Mouse (Mus musculus): ENCODE results near the gene Fam24a.

Fam24a gene

DNA sequence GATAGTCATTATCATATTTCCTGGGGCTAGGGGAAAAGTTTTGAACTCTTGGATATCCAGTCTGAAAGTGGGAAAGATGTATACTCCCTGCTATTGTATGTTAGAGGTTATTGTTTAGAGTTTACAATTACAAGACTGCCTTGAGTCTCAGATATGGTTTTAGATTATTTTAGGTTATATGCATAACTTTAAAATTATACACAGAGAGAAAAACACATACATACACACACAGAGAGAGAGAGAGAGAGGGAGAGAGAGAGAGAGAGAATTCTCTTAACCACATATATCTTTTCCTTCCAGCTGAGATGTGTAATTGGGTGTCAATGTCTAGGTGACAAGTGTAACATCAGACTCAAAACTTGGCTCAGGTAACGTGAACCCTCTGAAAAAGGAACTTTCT lies at the start of gene Fam24a:
Fam24a (plus strand) TSS at position 301 of the 400 bp plus-strand sequence.
- no peak for DNase-seq (ENCODE audit: low spot score)

DNA sequence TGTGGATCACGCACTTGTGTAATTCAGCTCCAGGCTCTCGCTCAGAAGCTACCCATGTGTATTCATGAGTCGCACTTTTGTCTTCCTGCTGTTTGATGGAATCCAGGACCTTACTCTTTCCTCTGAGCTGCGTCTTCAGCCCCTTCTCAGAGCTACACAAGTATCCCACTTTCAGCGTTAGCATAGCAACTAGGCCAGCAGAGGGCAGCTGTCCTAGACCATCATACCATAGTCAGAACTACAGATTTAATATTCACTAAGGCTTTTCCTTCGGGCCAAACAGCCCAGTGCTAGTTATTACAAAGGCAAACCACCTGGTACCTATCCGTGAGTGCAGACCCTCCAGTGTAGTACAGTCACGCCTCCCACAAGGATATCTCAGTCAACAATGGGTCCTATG lies 36.5 kb upstream of the Fam24a start:
- DNase-seq (ENCODE audit: low spot score): no peak

DNA sequence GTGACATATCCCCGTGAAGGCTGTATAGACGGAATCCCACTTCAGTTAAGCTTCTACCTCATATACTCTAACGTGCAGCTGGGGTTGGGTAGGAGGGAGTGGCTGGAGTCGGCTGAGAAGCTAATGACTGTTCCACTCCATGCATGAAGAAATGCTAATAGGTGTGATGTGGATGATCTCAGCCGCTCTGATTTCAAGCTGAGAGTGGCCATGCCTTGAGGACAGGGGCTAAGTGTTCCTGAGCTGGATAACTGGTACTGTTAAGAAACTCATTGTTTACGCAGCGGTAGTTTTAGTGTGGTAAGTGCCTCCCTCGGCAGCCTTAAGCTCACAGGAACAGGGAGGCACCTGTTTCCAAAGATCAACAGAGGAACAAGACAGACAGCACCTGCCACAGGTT lies 30.3 kb upstream of the Fam24a start:
- no peak for DNase-seq (ENCODE audit: low spot score)

DNA sequence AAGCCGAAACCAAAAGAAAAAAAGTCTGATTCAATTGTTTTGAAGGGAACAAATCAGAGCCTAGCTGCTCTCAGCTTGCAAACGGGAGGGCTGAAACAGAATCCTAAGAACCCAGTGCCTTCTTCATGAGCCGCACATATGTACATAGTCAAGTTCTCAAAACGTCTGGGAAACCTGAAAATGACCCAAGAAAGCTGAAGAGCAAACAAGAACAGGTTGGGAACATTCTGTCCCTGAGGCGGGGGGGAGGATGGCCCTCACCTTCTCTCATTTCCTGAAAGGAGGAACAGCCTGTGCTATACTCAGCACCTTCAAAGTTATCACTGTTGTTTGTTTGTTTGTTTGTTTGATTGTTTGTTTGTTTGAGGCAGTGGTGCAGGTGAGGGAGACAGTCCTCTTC lies 26.9 kb upstream of the Fam24a start:
- DNase-seq (ENCODE audit: low spot score): no peak

DNA sequence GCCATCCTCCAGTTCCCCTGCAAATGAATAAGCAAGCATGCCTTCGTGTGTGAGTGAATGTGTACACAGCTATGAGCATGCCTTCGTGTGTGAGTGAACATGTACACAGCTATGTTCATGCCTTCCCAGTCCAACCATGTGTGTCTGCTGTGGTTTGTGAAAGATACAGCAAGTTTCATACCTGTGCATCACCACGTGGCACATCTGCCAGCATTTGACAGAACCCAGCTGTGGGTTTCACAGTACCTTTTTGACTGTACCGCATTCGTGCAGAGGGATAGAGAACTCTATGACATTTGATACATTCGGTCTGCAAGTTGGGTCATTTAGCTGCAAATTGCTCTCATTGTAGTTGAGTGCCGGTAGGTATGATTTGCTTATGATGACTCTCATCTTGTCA lies 19.2 kb upstream of the Fam24a start:
- no peak for DNase-seq (ENCODE audit: low spot score)

DNA sequence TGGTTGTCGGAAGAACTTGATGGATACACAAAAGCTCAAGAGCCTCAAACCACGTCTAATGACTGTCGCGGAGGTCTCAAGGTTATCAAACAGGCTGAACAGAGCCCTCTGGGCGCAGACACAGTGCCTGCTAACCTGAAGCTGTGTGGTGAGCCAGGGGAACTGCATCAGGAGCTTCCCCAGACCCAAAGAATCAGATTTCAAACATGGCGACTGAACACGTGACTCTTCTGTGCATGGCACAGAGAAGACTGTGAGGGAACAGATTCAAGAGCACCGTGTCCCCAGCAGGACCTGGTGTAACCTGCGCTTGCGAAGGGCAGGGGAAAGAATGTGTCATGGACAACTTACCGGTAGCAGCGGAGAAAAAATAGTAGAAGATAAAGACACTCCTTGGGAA lies 16.1 kb upstream of the Fam24a start:
- no peak for DNase-seq (ENCODE audit: low spot score)

DNA sequence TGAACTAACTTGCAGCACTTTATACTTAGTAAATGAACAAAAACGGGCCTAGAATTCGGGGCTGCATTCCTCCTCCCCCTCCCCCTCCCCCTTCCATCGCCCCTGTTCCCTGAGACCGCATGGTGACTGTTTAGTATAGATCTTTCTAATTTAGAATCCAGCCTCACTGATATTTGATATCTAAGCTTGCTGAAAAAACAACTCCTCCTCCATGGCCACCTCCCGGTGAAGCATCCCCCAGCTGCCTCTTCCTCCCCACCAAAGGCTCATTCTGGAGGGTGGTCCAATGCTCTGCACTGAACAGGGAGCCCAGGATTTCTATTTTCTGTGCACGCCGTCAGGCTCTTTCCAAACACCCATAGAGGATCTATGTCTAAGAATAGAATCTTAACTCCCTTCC lies 15.3 kb upstream of the Fam24a start:
- no peak for DNase-seq (ENCODE audit: low spot score)

DNA sequence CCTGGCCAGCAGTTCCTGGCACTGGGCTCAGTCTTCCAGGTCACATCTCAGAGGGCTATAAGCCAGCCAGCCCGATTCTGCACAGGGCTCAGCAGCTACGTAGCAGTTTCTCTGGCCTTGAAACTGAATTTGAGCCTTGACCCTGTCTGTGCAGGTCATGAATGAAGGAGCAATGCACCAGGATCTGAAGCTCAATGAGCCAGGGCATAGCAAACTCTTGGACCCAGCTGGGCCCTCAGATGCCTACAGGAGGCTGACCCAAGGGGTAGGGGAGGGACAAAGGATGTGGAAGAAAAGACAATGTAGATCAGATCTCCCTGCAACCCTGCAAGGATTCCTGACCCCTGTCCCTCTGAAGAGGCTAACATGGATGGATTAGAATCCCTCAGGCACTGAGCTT lies 11.5 kb upstream of the Fam24a start, which contains the start of gene Cuzd1:
Cuzd1 (minus strand) TSS at position 101 of the 400 bp plus-strand sequence.
- no peak for DNase-seq (ENCODE audit: low spot score)

DNA sequence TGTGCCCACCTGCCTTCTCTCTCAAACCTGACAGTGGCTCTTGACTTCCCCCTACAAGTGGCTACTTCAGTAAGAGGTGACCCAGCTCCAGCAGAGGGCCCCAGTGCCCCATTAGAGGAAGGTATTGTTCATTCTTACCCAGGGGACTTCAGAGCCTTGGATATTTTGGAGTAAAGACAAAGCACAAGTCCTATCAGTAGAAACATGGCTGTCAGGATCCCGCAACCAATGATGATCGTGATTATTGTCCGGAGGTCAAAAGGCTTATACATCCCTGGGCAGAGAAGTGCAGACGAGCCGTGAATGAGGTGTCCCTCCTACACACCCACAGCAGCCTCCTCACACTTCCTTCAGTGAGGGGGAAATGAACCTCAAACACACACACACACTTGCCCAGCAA lies 6.6 kb upstream of the Fam24a start:
- no peak for DNase-seq (ENCODE audit: low spot score)

DNA sequence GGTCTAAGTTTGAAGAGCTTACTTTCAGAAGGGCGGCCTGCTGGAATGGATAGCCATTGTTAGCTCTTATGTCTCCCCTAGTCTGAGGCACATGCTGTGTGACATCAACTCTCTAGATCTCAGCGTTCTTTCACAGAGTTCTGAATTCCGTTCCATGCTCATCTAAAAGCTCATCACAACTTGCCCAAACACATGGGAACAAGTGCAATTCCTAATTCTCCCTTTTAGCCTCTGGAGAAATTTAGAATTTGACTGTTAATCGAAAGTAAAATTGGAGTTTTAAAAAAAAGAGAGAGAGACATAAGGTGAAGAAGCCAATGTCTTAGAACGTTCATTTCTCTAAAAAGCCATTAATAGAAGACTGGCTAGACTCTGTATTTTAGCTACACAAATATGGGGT lies 4.2 kb upstream of the Fam24a start, which contains the start of gene Fam24b:
Fam24b (minus strand) TSS at position 101 of the 400 bp plus-strand sequence.
- no peak for DNase-seq (ENCODE audit: low spot score)

DNA sequence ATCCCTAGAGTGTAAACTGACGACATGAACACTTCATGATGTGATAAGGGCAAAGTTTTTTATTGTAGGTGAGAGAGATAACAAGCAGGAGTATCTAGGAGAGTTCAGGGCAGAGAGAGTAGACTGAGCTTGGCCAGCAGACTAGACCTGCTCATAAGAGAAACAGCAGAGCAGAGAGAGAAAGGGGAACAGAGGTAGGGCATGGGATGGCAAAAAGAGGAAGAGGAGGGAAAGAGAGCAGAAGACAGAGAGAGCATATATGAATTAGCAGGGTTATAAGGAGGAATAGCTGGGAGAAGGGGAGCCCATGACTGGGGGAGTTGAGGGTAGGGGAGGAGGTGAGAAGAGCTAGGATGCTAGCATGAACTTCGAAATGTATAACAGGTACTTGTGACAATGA lies 2.0 kb upstream of the Fam24a start:
- DNase-seq (ENCODE audit: low spot score): no peak

DNA sequence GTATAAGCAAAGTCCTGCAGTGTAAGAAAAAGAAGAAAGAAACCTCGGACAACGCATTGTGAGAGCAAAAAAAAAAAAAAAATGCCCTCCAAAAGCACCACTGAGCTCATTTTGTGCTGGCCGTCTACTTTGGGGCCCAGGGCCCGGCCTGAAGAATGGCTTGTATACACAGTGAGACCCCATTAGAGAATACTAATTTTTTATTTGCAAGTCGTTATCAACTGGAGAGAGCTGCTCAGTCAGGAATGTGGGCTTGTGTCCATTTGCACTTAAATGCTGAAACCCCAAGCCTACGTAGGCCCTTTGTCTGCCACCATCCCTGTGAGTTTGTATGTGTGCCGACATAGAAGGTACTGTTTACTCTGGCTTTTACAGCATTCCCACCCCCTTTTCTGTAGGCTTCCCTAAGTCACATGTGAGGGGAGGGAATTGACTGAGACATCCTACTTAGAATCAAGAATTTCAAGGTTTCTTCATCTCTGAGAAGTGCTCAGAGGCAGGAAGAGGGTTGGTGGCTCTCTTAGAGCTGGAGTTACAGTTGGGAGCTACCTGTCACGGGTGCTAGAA lies 3.9 kb downstream of the Fam24a start:
- DNase-seq (ENCODE audit: low spot score): no peak

DNA sequence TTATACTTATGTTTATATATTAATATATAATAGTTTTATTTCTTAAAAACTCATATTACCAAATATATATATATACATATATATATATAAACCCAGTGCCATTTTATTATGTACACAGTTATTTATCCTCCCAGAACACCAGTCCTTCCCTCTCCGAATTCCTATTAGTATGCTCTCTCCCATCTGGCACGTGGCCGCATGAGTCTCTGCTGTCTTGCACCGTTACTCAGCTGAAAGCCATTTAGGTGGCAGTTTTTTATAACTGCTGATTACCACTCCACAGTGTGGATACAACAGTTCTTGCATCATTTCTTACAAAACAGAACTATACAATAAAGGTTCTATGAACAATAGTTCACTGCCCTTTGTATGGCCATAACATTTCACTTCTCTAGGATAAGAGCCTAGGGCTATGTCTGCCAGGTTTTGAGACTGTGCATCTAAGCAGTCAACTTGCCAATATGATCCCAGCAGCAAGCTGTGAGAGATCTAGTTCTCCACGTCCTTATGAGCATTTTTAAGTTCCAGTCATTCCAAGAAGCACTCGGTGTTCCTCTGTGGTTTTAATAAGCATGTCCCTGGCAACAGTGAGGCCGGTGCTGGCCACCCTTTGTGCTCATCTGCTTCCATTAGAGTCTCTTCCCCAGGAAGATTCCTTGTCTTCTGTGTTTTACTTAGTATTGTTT lies 12.3 kb downstream of the Fam24a start:
- no peak for DNase-seq (ENCODE audit: low spot score)

DNA sequence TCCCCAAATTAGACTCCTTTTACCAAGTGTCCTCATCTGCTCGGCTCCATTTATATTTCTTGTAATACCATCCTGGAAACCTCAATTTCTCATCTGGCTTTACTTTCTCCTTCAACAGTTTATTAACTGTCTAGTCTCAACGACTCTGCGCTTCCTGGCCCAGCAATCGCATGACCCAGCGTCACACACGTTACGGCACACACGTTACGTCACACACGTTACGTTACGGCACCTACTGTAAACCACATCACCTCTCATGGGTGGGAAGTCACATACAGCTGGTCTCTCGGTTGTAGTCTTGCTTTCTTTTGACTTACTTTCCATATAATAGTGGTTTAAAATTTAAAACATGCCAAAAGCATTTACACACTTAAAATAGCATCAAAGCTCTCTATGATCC lies 22.4 kb downstream of the Fam24a start:
- no peak for DNase-seq (ENCODE audit: low spot score)

DNA sequence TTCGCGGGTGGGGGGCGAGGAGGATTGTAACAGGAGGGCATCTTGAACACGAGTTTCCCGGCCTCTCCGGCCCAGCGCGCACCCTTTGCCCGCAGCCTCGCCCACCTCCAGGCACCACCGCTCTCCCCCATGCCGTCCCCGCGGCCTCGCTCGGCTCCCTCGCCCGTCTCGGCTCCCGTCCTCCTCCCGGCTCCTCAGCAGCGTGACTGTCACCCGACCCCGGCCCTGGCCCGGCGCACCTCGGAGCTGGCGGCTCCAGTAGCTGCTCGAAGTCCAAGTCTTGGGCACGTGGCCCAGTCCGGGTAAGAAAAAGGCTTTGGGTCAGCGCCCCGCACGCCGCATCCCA lies 28.6 kb downstream of the Fam24a start:
- DNase-seq (ENCODE audit: low spot score): no peak

DNA sequence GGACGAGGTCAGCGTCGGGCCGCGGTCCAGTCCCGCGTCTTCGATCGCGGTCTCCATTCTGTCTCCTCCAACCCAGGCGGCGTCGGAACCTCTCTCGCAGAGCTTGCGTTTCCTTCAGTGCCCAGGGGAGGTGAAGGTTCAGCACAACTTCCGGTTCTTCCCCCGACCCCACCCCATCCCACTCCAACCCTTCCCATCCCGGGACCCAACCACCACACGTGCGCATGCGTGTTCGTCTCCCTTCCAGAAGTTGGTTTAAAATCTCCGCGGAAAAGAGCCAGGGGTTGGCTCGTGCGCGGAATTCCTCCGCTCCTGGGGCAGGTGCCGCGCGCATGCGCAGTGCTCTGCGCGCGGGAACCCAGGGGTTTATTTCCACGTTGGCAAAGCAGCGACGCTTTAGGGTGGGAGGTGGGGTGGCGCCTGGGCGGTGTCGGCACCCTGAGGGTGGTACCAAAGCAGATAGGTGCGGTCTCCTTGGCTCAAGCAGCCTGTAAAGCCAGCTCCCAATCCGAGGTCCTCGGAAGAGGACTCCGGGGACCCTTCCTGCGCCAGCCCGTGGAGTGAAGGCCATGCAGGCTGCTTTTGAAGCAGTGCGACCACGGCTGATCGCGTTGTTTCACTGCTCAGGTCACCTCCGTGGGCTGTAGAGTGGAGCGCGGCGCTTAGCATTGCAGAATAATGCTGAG lies 29.1 kb downstream of the Fam24a start, which contains the start of gene 2310057M21Rik:
2310057M21Rik (minus strand) TSS at position 145 of the 686 bp plus-strand sequence.
- peak; percentile 95 for DNase-seq (ENCODE audit: low spot score)

DNA sequence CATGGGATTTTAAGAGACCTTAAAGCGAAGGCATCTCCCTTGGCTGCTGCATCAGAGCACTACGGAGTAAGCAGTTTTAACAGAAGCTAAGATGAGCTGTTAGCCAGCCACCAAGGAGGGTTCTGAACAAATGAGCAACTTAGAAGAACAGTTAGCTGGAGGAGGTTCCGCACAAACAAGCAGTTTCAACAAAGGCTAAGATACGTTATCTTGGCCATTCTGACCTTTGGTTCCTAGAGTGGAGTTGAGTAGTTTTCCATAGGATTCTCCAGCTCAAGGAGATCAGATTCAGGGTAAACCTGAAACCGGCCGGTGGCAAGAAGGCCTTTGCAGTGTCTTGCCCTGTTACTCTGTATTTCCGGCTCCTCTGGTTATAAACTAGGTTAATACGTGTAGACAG lies 30.5 kb downstream of the Fam24a start:
- no peak for DNase-seq (ENCODE audit: low spot score)

DNA sequence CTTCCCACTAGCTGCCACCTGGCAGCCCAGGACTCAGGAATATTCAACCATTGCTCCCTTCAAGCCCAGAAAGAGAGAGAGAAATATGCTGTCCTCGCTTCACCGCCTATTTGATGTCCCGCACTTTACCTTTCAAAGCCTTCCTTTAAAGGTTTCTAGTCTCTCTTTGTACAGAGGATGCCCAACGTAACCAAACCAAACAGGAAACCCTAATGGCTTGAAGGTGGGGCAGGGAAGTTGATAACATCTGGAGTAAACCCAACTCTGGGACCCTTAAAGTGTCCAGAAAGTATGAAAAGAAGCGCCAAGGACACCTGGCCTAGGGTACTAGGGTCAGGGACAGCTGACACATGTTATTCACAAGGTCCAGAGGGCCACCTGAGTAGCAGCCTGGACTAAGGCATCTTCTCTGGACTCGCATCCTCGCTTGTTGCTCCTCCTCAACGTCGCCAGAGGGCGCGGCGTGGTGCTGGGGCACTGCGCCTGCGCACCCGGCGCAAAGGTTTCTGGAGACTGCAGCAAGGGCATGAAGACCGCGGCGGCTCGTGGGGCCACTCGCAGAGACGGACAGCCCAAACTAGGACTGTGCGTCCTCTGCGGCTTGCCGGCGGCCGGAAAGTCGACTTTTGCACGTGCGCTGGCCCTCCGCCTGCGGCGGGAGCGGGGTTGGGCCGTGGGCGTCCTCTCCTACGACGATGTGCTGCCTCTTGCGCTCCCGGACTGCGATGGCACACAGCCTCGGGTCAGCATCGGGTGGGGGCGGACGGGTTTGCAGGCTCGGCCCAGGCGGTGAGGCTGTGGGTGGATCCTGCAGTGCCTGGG lies 37.2 kb downstream of the Fam24a start, which contains the start of gene Pstk:
Pstk (plus strand) TSS at position 494 of the 822 bp plus-strand sequence.
- DNase-seq (ENCODE audit: low spot score): peak; percentile 83

DNA sequence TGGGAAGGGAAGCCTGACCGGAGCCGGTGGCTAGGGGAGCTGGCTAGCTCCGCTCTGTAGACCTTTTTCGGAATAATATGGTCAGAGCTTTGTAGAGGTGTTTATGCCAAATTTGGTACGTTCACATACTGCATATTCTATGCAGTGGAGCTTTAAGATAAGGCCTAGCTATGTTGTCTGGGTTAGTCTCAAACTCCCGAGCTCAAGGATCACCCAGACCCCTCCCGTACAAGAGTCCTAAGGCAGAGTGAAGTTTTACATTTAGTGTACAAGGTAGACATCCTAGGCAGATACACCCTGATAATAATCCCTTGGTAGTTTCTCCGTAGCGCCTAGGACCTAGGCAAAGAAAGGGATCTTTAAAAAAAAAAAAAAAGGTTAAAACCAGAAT lies 37.8 kb downstream of the Fam24a start:
- no peak for DNase-seq (ENCODE audit: low spot score)

DNA sequence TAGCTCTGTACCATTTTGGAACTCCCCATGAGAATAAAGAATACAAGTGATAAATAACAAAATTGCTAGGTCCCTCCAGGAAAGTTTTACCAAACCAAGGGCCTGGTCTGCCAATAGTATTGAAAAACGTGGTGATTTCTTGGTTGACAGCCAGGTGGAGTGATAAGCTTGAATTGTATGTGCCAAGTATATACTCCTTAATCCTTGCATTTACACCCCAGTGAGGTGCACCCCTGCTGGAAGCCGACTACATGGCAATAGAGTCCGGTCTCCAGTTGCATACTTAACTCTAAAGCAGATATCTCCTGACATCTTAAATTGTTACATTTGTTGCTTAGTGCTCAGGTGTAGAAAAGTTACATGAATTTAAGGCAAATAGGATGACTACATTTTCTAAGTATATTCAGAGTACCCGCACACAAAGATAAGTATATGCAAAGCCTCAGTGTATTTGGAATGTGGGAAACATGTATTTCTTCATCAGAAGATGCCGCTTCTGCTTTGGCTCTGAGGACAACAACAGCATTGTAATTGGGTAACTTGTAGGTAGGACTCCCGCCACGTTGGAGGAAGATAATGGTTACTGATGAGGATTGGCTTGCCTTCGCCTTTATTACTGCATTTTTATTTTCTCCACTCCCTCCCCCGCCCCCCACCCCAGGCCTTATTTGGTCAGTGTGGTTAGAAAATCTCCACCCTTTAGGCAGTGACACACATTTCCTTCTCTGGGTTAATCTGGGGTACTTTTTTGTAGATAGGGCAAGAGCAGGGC lies 38.4 kb downstream of the Fam24a start:
- no peak for DNase-seq (ENCODE audit: low spot score)
